Mouse (Mus musculus) liver, embryonic 15.5 days (tissue): Measurements from ENCODE around the gene Sh3pxd2a. TPM values are rescaled to one million over a fixed set of nuclear protein-coding genes. Genes with fewer than 3 reads are reported as not detected.

Experiments used
- ATAC-seq: fragments of 200-750 bp; cut with Nextera tagmentation; 2 replicates; pipeline ENCODE4 v1.8.0; 2017; ENCODE audit warnings: moderate number of reproducible peaks, mild to moderate bottlenecking, moderate library complexity; ENCODE audit not compliant: insufficient read depth
- H3K27ac ChIP-seq: fragments of 300-500 bp; sonication (generic); replicated peaks from 2 replicates; pipeline ENCODE4 v1.5.1; 2015; ENCODE audit warnings: mild to moderate bottlenecking, inconsistent platforms
- H3K27me3 ChIP-seq: fragments of 300-500 bp; sonication (generic); 2 replicates; pipeline ENCODE4 v1.6.1; 2015; ENCODE audit warnings: mild to moderate bottlenecking, inconsistent platforms
- H3K36me3 ChIP-seq: fragments of 300-500 bp; sonication (generic); replicated peaks from 2 replicates; pipeline ENCODE4 v1.6.1; 2015; ENCODE audit warnings: moderate library complexity, mild to moderate bottlenecking, inconsistent platforms
- H3K4me1 ChIP-seq: fragments of 300-500 bp; sonication (generic); replicated peaks from 2 replicates; pipeline ENCODE4 v1.6.1; 2015; ENCODE audit warnings: inconsistent platforms
- H3K4me2 ChIP-seq: fragments of 300-500 bp; sonication (generic); 2 replicates; pipeline ENCODE4 v1.6.1; 2015; ENCODE audit warnings: moderate library complexity, mild to moderate bottlenecking, inconsistent platforms
- H3K4me3 ChIP-seq: fragments of 300-500 bp; sonication (generic); replicated peaks from 2 replicates; pipeline ENCODE4 v1.5.1; 2015; ENCODE audit warnings: mild to moderate bottlenecking, inconsistent platforms
- H3K9ac ChIP-seq: fragments of 300-500 bp; sonication (generic); 2 replicates; pipeline ENCODE4 v1.6.1; 2015; ENCODE audit warnings: moderate library complexity, mild to moderate bottlenecking, inconsistent platforms
- H3K9me3 ChIP-seq: fragments of 300-500 bp; sonication (generic); replicated peaks from 2 replicates; pipeline ENCODE4 v1.6.1; 2016; ENCODE audit warnings: inconsistent platforms
- WGBS: fragments of 180-500 bp; shearing (Covaris S2); methylation state at CpG from one replicate; pipeline ENCODE4 v1.1.7; 2015; ENCODE audit warnings: mixed read lengths; ENCODE audit not compliant: insufficient replicate concordance; 5-methylcytosine and 5-hydroxymethylcytosine counted together
- polyA plus RNA-seq: library from polyadenylated mRNA; unstranded; fragments of >200 nt; fragmentation: Nextera tagmentation; extraction: Ambion mirVana; gene quantifications from 2 replicates; pipeline ENCODE4 v1.2.1, GENCODE M21; 2015

Gene Sh3pxd2a
- polyA plus RNA-seq, 1 experiment from 2014 or later, result 0.63 TPM

DNA sequence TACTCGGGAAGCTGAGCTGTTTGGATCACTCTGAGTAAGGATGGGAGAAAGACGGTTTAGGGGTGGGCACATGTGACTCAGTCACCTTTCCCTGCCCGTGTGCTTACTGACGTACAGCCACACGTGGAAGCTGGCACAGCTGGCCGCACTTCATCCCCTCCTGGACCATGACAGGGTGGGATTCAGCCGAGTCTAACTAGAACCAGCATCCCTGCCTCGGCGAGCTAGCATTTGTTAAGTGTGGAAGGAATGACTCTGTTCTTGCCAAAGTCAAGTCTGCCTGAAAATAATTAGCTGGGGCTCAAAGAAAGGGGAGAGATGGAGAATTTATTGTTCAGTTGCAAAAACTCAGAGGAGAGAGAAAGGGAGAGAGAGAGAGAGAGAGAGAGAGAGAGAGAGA is 193.7 kb downstream of the Sh3pxd2a start:
- H3K27me3 ChIP-seq, result no peaks in the 10 kb centered on the region
- ATAC-seq, result no peak
- no peak overlapping the region for H3K9ac ChIP-seq
- no peaks in the 10 kb centered on the region for H3K9me3 ChIP-seq
- 64% methylated on average over 9 of the region's 9 CpGs for WGBS
- peaks cover 26% of the 10 kb centered on the region; the same call in 1 of the 2 replicates for H3K36me3 ChIP-seq
- H3K27ac ChIP-seq, result no peak overlapping the region
- H3K4me3 ChIP-seq, result no peak overlapping the region
- H3K4me2 ChIP-seq, result no peak overlapping the region
- H3K4me1 ChIP-seq, result no peaks in the 10 kb centered on the region

DNA sequence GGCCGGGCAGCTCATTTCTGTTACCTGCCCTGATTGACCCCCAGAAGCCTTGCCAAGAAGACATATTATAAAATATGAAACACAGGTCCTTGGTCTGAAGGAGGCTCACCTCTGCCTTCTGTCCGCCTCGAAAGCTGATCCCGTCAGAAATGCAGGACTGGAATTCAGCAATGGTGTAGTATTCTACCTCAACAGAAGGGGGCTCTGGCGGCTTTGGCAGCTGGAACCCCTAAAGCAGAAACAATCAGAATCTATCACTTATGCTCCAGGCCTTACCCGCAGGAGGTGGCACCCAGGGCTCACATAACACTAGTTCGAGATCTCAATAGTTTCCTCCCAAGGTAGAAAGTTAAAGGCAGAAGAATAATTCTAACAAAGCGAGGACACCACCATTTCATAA is 194.5 kb downstream of the Sh3pxd2a start:
- WGBS, result 53% methylated on average over 8 of the region's 8 CpGs
- H3K27ac ChIP-seq, result no peak overlapping the region
- no peak overlapping the region for H3K9ac ChIP-seq
- H3K4me1 ChIP-seq, result no peaks in the 10 kb centered on the region
- no peaks in the 10 kb centered on the region for H3K9me3 ChIP-seq
- peaks cover 26% of the 10 kb centered on the region; the same call in 1 of the 2 replicates for H3K36me3 ChIP-seq
- H3K27me3 ChIP-seq, result no peaks in the 10 kb centered on the region
- H3K4me3 ChIP-seq, result no peak overlapping the region
- H3K4me2 ChIP-seq, result no peak overlapping the region
- no peak for ATAC-seq

DNA sequence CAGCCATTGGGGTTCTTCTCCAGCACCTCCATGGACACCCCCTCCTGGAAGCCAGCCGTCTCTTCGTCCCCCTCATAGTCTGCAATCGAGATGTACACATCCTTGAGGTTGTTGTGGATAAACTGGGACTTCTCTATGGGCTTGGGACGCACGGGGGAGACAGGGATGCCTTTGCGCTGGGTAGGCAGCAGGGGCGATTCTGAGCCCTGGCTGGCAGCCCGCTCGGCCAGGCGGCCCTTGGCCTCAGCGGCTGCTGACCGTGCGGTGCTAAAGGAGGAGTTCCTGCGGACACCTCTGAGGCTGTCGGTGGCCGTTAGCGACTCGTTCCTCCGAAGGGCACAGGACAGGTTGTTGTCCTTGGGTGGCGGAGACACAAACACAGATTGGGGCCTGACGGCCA is 197.1 kb downstream of the Sh3pxd2a start:
- Histone ChIP-seq H3K9me3 (no peaks in the 10 kb centered on the region), H3K9ac (no peak overlapping the region), H3K36me3 (peaks cover 21% of the 10 kb centered on the region; the same call in 1 of the 2 replicates), H3K4me2 (no peak overlapping the region), H3K4me1 (no peaks in the 10 kb centered on the region), H3K4me3 (no peak overlapping the region), H3K27me3 (no peaks in the 10 kb centered on the region), H3K27ac (no peak overlapping the region)
- 77% methylated on average over 21 of the region's 21 CpGs for WGBS
- no peak for ATAC-seq

DNA sequence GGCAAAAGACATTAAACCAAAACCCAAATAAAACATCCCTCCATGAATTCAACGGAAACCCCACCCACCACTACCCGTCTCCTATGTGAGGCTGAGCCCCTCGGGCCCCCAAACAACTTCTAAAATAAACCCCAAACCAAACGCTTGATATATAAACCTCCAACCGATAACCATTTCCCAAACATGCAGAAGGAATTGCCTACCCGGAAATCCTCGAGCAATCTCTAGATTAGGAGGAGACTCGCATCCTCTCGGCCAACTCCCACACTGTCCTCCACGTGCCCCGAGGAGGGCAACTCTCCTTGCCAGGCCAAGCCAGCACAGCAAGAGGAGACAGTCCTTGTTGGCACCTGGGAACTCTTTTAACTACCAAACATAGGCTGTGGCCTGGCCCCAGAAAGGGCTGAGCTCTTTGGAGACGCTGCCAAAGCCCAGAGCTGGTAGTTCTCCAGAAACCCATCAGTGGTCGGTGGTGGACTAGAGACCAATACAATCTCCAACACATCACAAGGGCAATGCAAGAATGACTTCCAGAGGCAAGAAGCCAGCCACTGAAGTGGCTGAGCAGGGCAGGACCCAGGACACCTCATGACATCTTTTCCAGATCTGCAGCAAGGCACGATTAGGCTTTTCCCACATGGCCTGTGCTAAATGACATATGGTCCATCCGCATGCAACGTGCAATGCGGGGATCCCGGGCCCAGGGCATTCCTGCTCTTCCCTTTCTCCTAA is 198.0 kb downstream of the Sh3pxd2a start:
- Histone ChIP-seq H3K4me2 (no peak overlapping the region), H3K9ac (no peak overlapping the region), H3K9me3 (no peaks in the 10 kb centered on the region), H3K27me3 (no peaks in the 10 kb centered on the region), H3K4me1 (no peaks in the 10 kb centered on the region), H3K4me3 (no peak overlapping the region), H3K36me3 (peaks cover 18% of the 10 kb centered on the region; the same call in 1 of the 2 replicates), H3K27ac (no peak overlapping the region)
- 79% methylated on average over 18 of the region's 18 CpGs for WGBS
- ATAC-seq, result no peak

DNA sequence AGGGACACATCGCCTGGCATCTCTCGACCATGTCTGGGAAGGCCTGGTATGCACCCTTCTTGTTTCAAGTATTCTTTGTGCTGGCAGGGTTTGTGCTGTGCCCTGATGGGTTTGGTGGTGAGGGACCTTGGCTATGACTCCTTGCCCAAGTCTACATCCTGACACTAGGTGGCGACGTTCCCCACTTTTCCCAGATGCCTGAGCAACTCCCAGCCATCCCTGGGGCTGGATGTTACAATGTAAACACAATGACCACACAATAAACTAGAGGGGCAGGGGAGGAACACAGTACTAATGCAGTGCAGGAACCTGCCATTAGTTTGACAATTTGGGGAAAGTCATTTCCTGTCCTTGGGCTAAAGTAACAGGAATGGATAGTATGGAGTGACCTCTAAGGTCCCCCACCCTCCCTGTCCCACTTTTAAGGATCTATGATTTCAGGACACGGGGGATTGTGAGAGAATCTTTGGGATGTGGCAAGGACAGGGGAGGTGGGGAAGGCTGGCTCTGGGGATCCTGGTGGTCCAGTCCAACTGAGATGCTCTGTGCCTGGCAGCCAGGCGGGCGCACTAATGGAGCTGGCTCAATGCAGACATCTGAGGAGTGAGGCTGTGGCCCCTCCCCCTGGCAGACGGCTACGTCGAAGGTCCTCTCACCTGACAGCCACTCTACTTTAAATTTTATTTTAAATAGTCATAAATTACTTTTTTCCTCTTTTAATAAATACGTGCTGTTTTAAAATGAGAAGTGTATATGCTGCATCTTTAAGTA is 199.7 kb downstream of the Sh3pxd2a start:
- Histone ChIP-seq H3K27me3 (no peaks in the 10 kb centered on the region), H3K27ac (no peak overlapping the region), H3K4me3 (no peak overlapping the region), H3K4me1 (no peaks in the 10 kb centered on the region), H3K9me3 (no peaks in the 10 kb centered on the region), H3K36me3 (peaks cover 18% of the 10 kb centered on the region; the same call in 1 of the 2 replicates), H3K4me2 (no peak overlapping the region), H3K9ac (no peak overlapping the region)
- WGBS, result 42% methylated on average over 11 of the region's 11 CpGs
- ATAC-seq, result no peak

DNA sequence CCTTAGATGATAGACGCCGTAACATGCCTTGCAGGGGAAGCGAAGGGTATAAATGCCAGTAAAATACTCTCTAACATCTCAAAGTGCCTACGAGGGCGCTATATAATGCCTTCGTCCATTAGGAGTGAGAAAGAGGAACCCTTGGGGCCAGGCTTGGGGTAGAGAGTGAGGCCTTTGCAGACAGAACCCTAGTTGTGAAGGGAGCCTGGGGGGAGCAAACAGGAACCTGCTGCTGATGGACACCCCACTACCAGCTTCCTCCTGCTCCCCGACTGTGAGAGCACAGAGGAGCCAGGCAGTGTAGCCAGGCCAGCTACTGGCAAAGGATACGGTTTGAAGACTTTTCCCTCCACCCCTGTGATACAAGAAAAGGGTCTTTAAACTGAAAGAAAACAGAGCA is 200.6 kb downstream of the Sh3pxd2a start:
- Histone ChIP-seq H3K4me1 (no peaks in the 10 kb centered on the region), H3K27ac (no peak overlapping the region), H3K36me3 (peaks cover 16% of the 10 kb centered on the region; the same call in 1 of the 2 replicates), H3K9ac (no peak overlapping the region), H3K9me3 (no peaks in the 10 kb centered on the region), H3K27me3 (no peaks in the 10 kb centered on the region), H3K4me2 (no peak overlapping the region), H3K4me3 (no peak overlapping the region)
- no peak for ATAC-seq
- 49% methylated on average over 8 of the region's 8 CpGs for WGBS

DNA sequence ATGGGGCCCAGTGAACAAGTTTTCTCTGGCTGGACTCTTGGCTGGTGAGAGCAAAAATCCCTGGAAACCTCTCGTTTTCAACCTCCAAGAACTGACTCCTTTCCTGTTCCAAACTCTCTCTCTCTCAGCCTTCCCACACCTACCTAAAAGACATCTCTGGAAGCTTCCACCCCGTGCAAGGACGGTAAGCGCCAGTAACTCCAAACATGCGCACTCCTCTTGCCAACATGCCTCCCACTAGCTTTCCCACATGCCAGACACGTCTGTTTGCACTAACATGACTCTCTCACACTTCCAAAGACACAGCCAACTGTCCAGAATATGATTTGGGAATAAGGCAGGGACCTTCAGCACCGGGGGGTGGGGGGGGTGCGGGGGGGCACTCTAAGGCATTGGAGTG is 203.0 kb downstream of the Sh3pxd2a start:
- Histone ChIP-seq H3K4me3 (no peak overlapping the region), H3K36me3 (no peaks in the 10 kb centered on the region), H3K27ac (no peak overlapping the region), H3K4me2 (no peak overlapping the region), H3K4me1 (no peaks in the 10 kb centered on the region), H3K27me3 (no peaks in the 10 kb centered on the region), H3K9me3 (no peaks in the 10 kb centered on the region), H3K9ac (no peak overlapping the region)
- 65% methylated on average over 8 of the region's 8 CpGs for WGBS
- ATAC-seq, result no peak

DNA sequence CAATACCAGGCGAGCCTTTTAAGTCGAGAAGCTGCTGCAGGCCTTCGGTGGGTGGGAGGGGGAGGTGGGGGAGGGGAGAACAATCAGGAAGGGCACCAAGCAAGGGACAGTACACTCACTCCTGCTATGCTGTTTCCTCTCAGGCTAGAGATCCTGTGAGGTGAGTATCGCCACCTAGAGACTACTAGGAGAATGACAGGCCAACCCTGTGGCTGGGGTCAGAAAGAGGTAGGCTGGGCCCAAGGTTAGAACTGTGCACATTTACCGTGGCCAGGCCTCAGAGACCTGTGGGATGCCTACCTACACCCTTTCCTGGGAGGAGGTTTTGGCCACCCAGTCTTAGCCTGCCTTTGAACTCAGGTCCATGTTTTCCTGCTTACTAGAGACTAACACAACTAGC is 204.6 kb downstream of the Sh3pxd2a start:
- ATAC-seq, result 0 out of 2 replicates have a peak, but pooled peaks have one; percentile 26
- H3K9ac ChIP-seq, result no peak overlapping the region
- H3K36me3 ChIP-seq, result no peaks in the 10 kb centered on the region
- no peak overlapping the region for H3K4me2 ChIP-seq
- no peaks in the 10 kb centered on the region for H3K9me3 ChIP-seq
- H3K4me1 ChIP-seq, result no peaks in the 10 kb centered on the region
- peaks cover 11% of the 10 kb centered on the region for H3K27me3 ChIP-seq
- H3K4me3 ChIP-seq, result no peak overlapping the region
- WGBS, result 7% methylated on average over 5 of the region's 5 CpGs
- H3K27ac ChIP-seq, result no peak overlapping the region

DNA sequence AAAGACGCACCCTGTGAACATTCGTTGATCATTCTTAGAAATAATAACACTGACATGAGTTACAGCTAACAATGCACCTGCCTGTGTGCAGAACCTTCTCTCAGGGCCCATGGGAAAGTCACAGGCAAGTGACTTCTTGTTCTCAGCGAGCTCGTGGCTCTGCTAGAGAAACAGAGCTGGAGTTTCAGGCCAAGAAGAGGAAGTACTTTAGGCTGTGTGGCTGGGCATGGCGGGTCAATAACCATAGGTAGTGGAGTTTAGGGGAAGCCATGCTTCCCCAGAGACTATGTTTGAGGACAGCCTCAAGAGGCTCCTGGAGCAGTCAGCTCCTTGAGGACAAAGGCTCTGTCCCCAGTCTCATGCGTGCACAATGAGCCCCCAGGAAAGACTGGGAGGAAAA is 208.3 kb downstream of the Sh3pxd2a start:
- H3K27ac ChIP-seq, result no peak overlapping the region
- no peak overlapping the region for H3K4me3 ChIP-seq
- 0 out of 2 replicates have a peak, but pooled peaks cover 5% of the 10 kb centered on the region for H3K4me1 ChIP-seq
- no peak for ATAC-seq
- H3K27me3 ChIP-seq, result peaks cover 45% of the 10 kb centered on the region
- WGBS, result 22% methylated on average over 6 of the region's 6 CpGs
- no peaks in the 10 kb centered on the region for H3K36me3 ChIP-seq
- no peaks in the 10 kb centered on the region for H3K9me3 ChIP-seq
- no peak overlapping the region for H3K4me2 ChIP-seq
- no peak overlapping the region for H3K9ac ChIP-seq

DNA sequence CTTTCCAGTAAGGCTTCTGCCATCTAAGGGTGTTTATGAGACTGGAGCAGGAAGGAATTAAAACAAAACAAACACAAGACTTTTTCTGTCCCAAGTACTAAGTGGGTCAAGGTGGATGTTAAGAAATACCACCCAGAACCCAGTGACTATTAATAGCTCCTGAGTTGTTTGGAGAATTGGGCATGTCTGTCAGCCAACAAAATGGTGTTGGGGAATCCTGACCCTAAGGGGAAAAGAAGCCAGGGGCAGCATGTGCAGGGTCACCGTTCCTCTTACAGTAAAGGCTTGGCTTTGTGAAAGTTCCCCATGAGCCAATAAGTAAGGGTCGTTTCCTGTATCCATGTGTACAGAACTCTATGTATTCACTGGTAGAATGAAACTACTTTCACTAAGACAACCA is 209.2 kb downstream of the Sh3pxd2a start:
- Histone ChIP-seq H3K4me2 (no peak overlapping the region), H3K36me3 (no peaks in the 10 kb centered on the region), H3K27ac (no peak overlapping the region), H3K9ac (no peak overlapping the region), H3K4me3 (no peak overlapping the region), H3K27me3 (peaks cover 49% of the 10 kb centered on the region), H3K4me1 (0 out of 2 replicates have a peak, but pooled peaks cover 5% of the 10 kb centered on the region), H3K9me3 (no peaks in the 10 kb centered on the region)
- WGBS, result 43% methylated on average over 2 of the region's 2 CpGs
- ATAC-seq, result no peak

DNA sequence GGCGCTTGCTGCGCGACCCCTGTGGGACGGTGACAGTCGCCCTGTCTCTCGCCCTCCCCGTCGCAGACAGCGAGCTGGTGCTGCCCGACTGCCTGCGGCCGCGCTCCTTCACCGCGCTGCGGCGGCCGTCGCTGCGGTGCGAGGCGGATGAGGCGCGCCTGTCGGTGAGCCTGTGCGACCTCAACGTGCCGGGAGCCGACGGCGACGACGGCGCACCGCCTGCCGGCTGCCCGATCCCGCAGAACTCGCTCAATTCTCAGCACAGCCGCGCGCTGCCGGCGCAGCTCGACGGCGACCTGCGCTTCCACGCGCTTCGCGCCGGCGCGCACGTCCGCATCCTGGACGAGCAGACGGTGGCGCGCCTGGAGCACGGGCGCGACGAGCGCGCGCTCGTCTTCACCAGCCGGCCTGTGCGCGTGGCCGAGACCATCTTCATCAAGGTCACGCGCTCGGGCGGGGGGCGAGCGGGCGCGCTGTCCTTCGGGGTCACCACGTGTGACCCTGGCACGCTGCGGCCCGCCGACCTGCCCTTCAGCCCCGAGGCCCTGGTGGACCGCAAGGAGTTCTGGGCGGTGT is 211.1 kb downstream of the Sh3pxd2a start:
- Histone ChIP-seq H3K27ac (no peak overlapping the region), H3K4me2 (peak overlapping the region; percentile 52), H3K27me3 (peaks cover 49% of the 10 kb centered on the region), H3K9ac (no peak overlapping the region), H3K36me3 (no peaks in the 10 kb centered on the region), H3K4me3 (peak overlapping the region; percentile 25), H3K9me3 (no peaks in the 10 kb centered on the region), H3K4me1 (0 out of 2 replicates have a peak, but pooled peaks cover 5% of the 10 kb centered on the region)
- no peak for ATAC-seq
- 5% methylated on average over 90 of the region's 90 CpGs for WGBS
